Mouse (Mus musculus) limb, embryonic 10.5 days (tissue): Measurements from ENCODE around the gene Gpr179. TPM values are rescaled to one million over a fixed set of nuclear protein-coding genes. Genes with fewer than 3 reads are reported as not detected.
"Not testable (repeated sequence)": the region's sequence is repeated elsewhere in the genome, so short reads cannot be mapped to it uniquely, and the experiment has no call there.

Source experiments
- DNase-seq: peaks from one replicate; pipeline ENCODE4 v3.0.0-alpha.2; 2017; ENCODE audit warnings: low spot score
- H3K27ac ChIP-seq: fragments of 300-500 bp; sonication (generic); 2 replicates; pipeline ENCODE4 v1.5.1; 2016; ENCODE audit warnings: mild to moderate bottlenecking
- H3K27me3 ChIP-seq: fragments of 300-500 bp; sonication (generic); 2 replicates; pipeline ENCODE4 v1.6.1; 2016; ENCODE audit warnings: low read depth, mild to moderate bottlenecking; ENCODE audit not compliant: poor library complexity, severe bottlenecking
- H3K36me3 ChIP-seq: fragments of 300-500 bp; sonication (generic); 2 replicates; pipeline ENCODE4 v1.6.1; 2016; ENCODE audit warnings: mild to moderate bottlenecking, moderate library complexity
- H3K4me1 ChIP-seq: fragments of 300-500 bp; sonication (generic); 2 replicates; pipeline ENCODE4 v1.6.1; 2016
- H3K4me3 ChIP-seq: fragments of 300-500 bp; sonication (generic); 2 replicates; pipeline ENCODE4 v1.5.1; 2016; ENCODE audit warnings: mild to moderate bottlenecking, moderate library complexity
- H3K9me3 ChIP-seq: fragments of 300-500 bp; sonication (generic); replicated peaks from 2 replicates; pipeline ENCODE4 v1.6.1; 2016; ENCODE audit warnings: mild to moderate bottlenecking
- WGBS: fragments of 180-500 bp; shearing (Covaris S2); methylation state at CpG from one replicate; pipeline ENCODE4 v1.1.7; 2016; 5-methylcytosine and 5-hydroxymethylcytosine counted together
- polyA plus RNA-seq: library from polyadenylated mRNA; unstranded; fragments of >200 nt; fragmentation: Nextera tagmentation; extraction: Ambion mirVana; gene quantifications from 2 replicates; pipeline ENCODE4 v1.2.1, GENCODE M21; 2016

The Gpr179 gene
- polyA plus RNA-seq, 1 experiment from 2014 or later, result 0.10 TPM

DNA sequence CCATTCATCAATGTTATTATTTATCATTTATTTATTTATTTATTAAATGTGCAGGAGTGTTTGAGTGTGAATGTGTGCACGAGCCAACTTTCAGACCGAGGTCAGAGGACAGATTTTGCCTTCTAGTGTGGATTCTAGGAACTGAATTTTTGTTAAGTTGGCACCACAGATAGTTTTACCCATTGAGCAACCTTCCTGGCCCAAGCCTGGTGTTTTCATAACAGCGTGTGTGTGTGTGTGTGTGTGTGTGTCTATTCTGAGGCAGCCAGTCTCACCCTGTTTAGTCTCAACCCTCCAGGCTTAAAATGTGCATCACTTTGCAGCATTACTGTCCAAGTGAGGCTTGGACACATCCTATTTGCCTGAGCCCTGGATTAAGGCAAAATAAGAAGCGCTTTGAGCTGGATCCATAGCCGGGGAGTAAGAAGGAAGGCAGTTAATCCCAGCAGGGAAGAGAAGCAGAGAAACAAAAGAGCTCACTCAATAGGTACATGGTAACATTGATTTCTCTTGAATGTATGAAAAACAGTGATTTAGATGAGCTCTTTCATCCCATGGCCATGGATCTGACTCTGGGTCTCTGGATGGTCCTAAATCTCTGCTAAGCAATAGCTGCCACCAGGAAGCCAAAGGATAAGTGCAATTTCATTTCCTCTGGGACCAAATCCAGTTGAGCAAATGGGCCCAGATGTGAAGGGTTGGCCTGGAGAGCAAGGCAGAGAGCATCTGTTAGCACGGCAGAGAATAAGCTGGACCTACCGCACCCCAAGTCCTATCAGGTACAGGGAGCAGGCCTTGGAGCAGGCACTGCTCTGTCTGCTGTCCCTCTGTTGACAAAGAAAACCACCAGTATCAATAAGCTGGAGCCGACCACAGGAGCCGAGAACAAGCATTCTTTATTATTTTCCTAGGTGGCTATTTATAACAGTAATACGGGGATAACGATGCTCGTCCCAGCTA, 20.4 kb downstream of the Gpr179 start:
- Histone ChIP-seq H3K27ac (no peak overlapping the region), H3K4me3 (no peak overlapping the region), H3K9me3 (no peaks in the 10 kb centered on the region), H3K4me1 (peaks cover 20% of the 10 kb centered on the region), H3K36me3 (peaks cover 42% of the 10 kb centered on the region), H3K27me3 (peaks cover under 1% of the 10 kb centered on the region)
- WGBS, result 87% methylated on average over 12 of the region's 12 CpGs
- DNase-seq, result no peak

DNA sequence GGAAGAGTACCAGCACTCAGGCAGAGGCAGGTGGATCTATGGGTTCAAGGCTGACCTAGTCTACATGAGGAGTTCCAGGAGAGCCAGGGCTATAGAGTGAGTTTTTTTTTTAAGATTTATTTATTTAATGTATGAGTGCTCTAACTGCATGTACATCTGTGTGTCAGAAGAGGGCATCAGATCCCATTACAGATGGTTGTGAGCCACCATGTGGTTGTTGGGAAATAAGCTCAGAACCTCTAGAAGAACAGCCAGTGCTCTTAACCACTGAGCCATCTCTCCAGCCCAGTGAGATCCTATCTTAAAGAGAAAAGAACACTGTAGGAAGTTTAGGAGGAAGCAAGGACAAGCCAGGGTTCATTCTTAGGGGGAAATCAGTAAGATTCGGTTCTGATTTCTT, 21.6 kb downstream of the Gpr179 start:
- Histone ChIP-seq H3K4me3 (no peak overlapping the region), H3K27ac (no peak overlapping the region), H3K9me3 (no peaks in the 10 kb centered on the region), H3K27me3 (no peaks in the 10 kb centered on the region), H3K4me1 (peaks cover 9% of the 10 kb centered on the region; the same call in 1 of the 2 replicates), H3K36me3 (peaks cover 54% of the 10 kb centered on the region)
- DNase-seq, result no peak
- WGBS, result 98% methylated on average over 1 of the region's 1 CpGs

DNA sequence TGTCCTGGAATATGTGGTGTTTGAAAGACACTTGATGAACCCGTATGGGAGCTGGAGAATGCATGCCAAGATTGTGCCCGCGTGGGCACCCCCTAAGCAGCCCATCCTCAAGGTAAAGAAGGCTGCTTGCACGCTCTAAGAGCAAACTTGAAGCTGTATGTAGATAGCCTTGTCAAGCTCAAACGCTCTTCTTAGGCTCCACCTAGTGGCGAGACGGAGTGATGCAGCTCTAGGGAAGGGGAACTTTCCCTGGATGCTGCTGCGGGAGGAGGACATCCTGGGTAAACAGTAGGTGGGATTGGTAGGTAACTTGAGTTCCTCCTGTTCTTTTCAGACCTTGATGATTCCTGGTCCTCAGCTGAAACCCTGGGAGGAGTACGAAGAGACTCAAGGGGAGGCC, 23.7 kb downstream of the Gpr179 start:
- H3K4me1 ChIP-seq, result 0 out of 2 replicates have a peak, but pooled peaks cover 7% of the 10 kb centered on the region
- peak; percentile 78 for DNase-seq
- no peak overlapping the region for H3K27ac ChIP-seq
- 34% methylated on average over 9 of the region's 9 CpGs for WGBS
- no peak overlapping the region for H3K4me3 ChIP-seq
- H3K9me3 ChIP-seq, result no peaks in the 10 kb centered on the region
- H3K27me3 ChIP-seq, result no peaks in the 10 kb centered on the region
- H3K36me3 ChIP-seq, result peaks cover 74% of the 10 kb centered on the region

DNA sequence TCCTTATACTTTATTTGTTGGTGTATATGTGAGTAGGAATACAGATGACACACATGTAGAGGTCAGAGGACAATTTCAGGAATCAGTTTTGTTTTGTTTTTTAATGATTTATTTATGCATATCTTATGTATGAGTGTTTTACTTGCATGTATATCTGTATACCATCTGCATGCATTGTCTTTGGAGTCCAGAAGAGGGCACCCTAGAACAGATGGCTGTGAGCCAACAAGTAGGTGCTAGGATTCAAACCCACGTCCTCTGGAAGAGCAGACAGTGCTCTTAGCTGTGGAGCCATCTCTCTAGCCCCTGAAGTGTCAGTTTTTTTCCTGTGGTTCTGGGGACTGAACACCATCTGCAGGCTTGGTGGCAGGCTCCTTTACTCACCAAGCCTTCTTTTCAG, 26.7 kb downstream of the Gpr179 start:
- H3K9me3 ChIP-seq, result no peaks in the 10 kb centered on the region
- no peak overlapping the region for H3K27ac ChIP-seq
- H3K27me3 ChIP-seq, result no peaks in the 10 kb centered on the region
- no peak for DNase-seq
- peaks cover 96% of the 10 kb centered on the region for H3K36me3 ChIP-seq
- no peaks in the 10 kb centered on the region for H3K4me1 ChIP-seq
- 77% methylated on average over 1 of the region's 1 CpGs for WGBS
- H3K4me3 ChIP-seq, result no peak overlapping the region

DNA sequence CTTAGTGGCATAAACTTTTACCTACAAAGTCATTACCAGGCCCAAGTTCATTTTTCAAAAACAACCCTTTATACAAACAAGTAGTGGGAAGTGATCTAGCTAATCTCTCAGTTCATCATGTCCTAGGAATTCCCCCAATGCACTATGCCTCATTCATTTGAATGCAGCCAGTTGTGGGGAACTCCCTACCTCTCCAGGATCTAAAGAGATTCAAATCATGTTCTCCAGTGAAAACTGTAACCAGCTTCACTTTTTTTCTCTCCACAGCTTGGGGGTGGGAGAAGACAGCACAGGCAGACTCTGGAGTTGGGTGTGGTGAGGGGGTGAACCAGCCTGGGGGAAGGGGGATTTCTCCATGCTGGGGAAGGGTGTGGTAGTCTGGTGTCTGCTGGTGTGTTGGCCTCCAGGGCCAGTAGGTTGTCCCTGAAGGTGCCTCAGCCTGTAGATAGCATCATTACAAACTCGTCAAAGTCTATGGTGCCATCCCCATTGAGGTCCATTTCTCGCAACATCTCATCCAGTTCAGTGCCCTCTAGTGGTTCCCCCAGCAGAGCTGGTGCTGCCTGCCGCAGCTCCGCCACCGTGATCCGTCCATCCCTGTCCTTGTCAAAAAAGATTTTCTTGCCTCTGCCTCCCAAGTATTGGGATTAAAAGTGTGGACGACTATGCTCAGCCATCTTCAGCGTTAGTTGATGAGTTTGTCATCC, 29.8 kb downstream of the Gpr179 start:
- not testable (repeated sequence) for H3K27ac ChIP-seq, DNase-seq, H3K9me3 ChIP-seq, H3K4me1 ChIP-seq, H3K27me3 ChIP-seq, H3K4me3 ChIP-seq
- H3K36me3 ChIP-seq, result peaks cover 92% of the 10 kb centered on the region
- 83% methylated on average over 8 of the region's 8 CpGs for WGBS

DNA sequence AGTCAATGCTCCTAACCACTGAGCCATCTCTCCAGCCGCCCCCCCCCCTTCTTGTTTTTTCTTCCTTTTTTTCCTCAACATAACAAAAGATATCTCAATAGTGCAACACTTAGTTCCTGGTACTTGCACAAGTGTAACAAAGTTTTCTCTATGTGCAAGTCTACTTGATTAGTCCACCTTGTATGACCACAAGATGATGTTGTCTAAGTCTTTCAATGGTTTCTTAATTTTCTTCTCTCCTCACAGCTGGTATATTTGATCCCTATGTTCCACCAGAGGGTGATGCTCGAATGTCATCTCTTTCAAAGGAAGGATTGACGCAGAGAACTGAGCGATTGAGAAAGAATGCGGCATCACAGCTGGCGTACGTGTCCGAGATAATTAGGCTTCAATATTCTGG, 30.7 kb downstream of the Gpr179 start:
- WGBS, result 95% methylated on average over 8 of the region's 8 CpGs
- Histone ChIP-seq H3K27ac (no peak overlapping the region), H3K4me3 (no peak overlapping the region), H3K27me3 (no peaks in the 10 kb centered on the region), H3K9me3 (no peaks in the 10 kb centered on the region), H3K36me3 (peaks cover 84% of the 10 kb centered on the region), H3K4me1 (peaks cover 6% of the 10 kb centered on the region)
- DNase-seq, result no peak

DNA sequence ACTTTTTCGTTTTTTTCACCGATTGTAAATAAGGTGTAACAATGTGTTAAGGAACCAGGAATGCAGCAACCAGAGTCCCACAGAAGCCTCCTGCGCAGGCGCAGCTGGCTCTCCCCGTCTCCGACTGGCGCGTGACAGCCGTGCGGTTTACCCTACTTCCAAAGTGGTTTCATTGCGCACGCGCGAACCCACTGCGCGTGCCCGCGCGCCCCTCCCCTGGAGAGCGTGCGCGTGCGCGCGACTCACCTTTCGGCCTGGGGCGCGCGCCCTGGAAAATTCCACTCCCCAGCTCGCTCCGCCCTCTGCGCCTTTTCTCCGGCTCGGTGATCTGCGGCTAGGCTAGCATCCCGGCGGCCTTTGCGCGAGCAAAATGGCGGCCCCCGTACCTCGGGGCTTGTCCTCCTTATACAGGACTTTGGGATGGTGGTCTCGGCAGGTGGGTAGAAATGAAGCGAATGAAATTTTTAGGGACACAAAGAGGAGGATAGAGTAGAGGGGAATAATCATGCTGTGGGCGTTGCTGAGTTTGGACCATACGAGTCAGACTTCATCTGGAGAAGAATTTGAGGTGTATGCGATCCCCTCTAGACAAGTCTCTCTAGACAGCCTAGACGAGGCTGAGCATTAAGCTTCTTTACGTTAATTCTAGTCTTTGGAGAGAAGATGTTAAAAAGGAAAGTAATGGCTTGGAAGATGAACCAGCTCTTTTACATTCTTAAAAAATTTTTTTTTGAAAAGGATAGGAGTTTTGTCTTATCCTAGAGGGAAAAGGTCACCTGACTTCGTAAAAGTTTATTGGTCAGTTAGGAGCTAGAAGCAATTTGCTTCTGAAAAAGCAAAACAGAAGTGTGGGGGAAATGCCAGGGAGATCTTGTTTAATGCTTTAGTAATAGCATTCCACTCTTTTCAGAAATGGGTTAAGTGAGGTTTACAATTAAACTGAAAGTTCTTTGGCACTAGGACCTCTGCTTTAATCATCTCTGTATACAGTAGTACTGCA, 36.1 kb downstream of the Gpr179 start, which contains the start of gene Mrpl45:
TSS of gene Mrpl45 (plus strand) at position 213 of the 1,000 bp plus-strand sequence.
- H3K9me3 ChIP-seq, result no peaks in the 10 kb centered on the region
- H3K27ac ChIP-seq, result peak within 1 kb of the TSS; percentile 87
- peak within 1 kb of the TSS; percentile 70 for H3K4me3 ChIP-seq
- peaks cover 15% of the 10 kb centered on the region for H3K4me1 ChIP-seq
- H3K27me3 ChIP-seq, result peaks cover 4% of the 10 kb centered on the region
- H3K36me3 ChIP-seq, result peaks cover 33% of the 10 kb centered on the region
- WGBS, result under 1% methylated on average over 50 of the region's 50 CpGs
- peak; percentile 100 for DNase-seq

DNA sequence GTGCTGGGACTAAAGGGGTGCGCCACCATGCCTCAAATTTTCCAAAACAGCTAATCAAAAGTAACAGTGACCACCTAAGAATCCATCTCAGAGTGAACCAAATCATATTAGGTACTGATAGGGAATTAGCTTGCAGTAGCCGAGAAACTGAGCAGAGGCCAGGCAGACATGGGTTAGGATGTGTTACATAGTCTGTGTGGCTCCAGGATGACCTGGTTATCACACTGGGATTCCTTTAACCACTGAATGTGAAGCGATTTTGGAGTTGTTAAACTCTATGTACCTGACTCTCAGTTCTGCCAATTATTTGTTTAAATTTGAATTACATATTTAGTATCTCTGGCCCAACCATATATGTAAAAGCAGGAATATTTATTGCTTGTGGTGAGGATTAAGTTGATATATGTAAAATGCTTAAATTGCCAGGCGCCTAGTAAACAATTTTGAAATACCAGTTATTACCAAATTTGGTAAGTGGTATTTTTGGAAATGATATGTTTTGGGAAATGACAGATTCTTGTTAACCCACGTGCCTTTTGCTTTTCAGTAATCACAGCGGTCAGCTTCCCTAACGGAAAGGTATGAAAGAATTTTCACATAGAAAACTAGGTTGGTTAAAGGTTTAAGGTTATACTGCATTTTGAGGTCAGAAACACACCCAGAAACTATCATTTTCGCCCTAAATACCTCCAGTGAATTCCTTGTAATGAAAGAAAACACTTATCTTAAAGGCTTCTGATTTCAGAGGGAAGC, 37.0 kb downstream of the Gpr179 start:
- no peaks in the 10 kb centered on the region for H3K9me3 ChIP-seq
- H3K27ac ChIP-seq, result peak overlapping the region; percentile 87
- peak overlapping the region; percentile 70 for H3K4me3 ChIP-seq
- 54% methylated on average over 8 of the region's 8 CpGs for whole genome bisulfite sequencing
- DNase-seq, result no peak
- peaks cover 24% of the 10 kb centered on the region for H3K4me1 ChIP-seq
- peaks cover 24% of the 10 kb centered on the region for H3K36me3 ChIP-seq
- H3K27me3 ChIP-seq, result peaks cover 11% of the 10 kb centered on the region

DNA sequence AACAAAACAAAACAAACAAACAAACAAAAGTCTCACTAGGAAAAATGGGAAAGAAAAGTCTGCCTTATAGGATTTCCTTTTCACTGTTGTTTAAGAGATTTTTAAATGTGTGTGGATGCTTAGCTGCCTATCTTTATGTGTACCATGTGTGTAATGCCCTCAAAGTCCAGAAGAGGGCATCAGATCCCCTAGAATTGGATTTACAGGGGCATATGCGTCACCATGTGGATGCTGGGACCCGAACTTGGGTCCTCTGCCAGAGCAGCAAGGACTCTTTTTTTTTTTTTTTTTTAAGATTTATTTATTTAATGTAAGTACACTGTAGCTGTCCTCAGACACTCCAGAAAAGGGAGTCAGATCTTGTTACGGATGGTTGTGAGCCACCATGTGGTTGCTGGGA, 37.8 kb downstream of the Gpr179 start:
- peaks cover 18% of the 10 kb centered on the region for H3K27me3 ChIP-seq
- WGBS, result 91% methylated on average over 3 of the region's 3 CpGs

DNA sequence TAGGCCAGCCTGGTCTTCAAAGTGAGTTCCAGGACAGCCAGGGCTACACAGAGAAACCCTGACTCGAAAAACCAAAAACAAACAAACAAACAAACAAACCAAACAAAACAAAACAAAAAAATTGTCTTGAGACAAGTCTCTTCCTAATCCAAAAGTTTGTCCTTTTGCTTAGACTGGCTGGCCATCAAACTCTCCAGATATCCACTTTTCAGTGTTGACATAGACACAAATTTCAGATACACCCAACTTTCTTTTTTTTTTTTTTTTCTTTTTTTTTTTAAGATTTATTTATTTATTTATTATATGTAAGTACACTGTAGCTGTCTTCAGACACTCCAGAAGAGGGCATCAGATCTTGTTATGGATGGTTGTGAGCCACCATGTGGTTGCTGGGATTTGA, 39.0 kb downstream of the Gpr179 start:
- 90% methylated on average over 1 of the region's 1 CpGs for WGBS
- not testable (repeated sequence) for H3K27ac ChIP-seq, DNase-seq, H3K9me3 ChIP-seq, H3K4me3 ChIP-seq, H3K36me3 ChIP-seq
- Histone ChIP-seq H3K27me3 (peaks cover 18% of the 10 kb centered on the region), H3K4me1 (peaks cover 32% of the 10 kb centered on the region)

More for the DNA sequence above, 37.8 kb downstream of the Gpr179 start:
- Histone ChIP-seq H3K4me1 (peaks cover 32% of the 10 kb centered on the region), H3K27ac (no peak overlapping the region), H3K9me3 (no peaks in the 10 kb centered on the region), H3K4me3 (no peak overlapping the region), H3K36me3 (peaks cover 16% of the 10 kb centered on the region)
- DNase-seq, result no peak

DNA sequence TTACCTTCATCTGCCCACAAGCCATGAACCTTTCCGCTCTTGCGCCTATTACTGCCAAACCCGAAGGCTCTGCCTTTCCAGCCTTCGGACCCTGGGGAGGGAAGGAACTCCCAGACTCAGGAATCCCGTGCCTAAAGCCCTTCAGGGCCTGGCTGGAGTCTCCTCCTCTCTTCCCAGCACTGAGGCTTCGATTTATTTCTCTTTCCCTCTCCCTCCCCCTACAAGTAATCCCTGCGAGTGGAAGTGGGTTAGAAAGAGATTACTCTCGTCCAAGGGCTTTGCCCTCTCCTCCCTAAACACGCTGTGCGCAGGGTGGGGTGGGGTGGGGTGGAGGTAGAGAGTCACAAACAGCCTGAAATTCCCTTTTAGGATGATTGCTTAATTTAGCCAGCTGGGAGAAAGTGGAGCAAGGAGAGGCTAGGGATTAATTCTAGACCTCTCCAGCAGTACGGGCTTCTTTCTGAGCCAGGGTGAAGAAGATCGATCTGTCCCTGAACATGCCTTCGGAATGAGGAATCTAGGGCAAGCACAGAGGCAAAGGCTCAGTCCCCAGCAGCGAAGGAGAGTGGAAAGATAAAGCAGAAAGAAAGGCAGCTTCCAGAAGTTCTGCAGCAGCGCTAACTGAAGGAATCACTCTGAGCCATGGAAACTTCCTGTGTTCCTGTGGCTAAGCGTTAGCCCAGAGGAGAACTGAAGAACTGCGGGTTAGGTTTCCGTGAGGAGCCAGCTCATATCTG, 40.8 kb downstream of the Gpr179 start:
- Histone ChIP-seq H3K27me3 (peaks cover 18% of the 10 kb centered on the region), H3K9me3 (no peaks in the 10 kb centered on the region), H3K36me3 (no peaks in the 10 kb centered on the region), H3K4me1 (peaks cover 25% of the 10 kb centered on the region), H3K27ac (peak overlapping the region; percentile 74), H3K4me3 (peak overlapping the region; percentile 53)
- WGBS, result 5% methylated on average over 18 of the region's 18 CpGs
- DNase-seq, result peak; percentile 55
